Mouse (Mus musculus) heart, adult 2 months (tissue): Measurements from ENCODE around the gene Nsmce4a. TPM values are rescaled to one million over a fixed set of nuclear protein-coding genes. Genes with fewer than 3 reads are reported as not detected.

Experiments
- DNase-seq, 2 experiments: peaks; one replicate each; pipeline ENCODE4 v3.0.0; 2021
- H3K27ac ChIP-seq: fragments of 200-600 bp; 2 replicates; pipeline ENCODE4 v1.8.1; 2022
- H3K27me3 ChIP-seq: fragments of 200-500 bp; 2 replicates; pipeline ENCODE4 v1.6.1; 2012; ENCODE audit warnings: mild to moderate bottlenecking, low read length, inconsistent platforms, mixed read lengths; ENCODE audit not compliant: control insufficient read depth, insufficient read depth
- H3K36me3 ChIP-seq: fragments of 200-500 bp; 2 replicates; pipeline ENCODE4 v1.6.1; 2012; ENCODE audit warnings: low read length, inconsistent platforms; ENCODE audit not compliant: control insufficient read depth, insufficient read depth
- H3K4me1 ChIP-seq: fragments of 200-500 bp; 2 replicates; pipeline ENCODE4 v1.6.1; 2011; ENCODE audit warnings: low read length; ENCODE audit not compliant: control insufficient read depth, insufficient read depth
- H3K4me3 ChIP-seq: fragments of 200-600 bp; 2 replicates; pipeline ENCODE4 v1.8.1; 2022
- H3K79me2 ChIP-seq: fragments of 200-500 bp; replicated peaks from 2 replicates; pipeline ENCODE4 v1.6.1; 2012; ENCODE audit warnings: mild to moderate bottlenecking, inconsistent platforms, low read length, moderate library complexity, mixed read lengths; ENCODE audit not compliant: control insufficient read depth, insufficient read depth
- H3K9ac ChIP-seq: fragments of 200-500 bp; 2 replicates; pipeline ENCODE4 v1.6.1; 2012; ENCODE audit warnings: low read depth, mild to moderate bottlenecking, control low read depth, inconsistent platforms, low read length, mixed read lengths
- CTCF ChIP-seq: fragments of 200-600 bp; IDR thresholded peaks from 2 replicates; pipeline ENCODE4 v1.8.1; 2022; ENCODE audit warnings: antibody characterized with exemption, mild to moderate bottlenecking, moderate library complexity
- EP300 ChIP-seq: fragments of 200-500 bp; IDR thresholded peaks from 2 replicates; pipeline ENCODE4 v1.6.1; 2011; ENCODE audit warnings: low read depth, low read length, control low read depth; ENCODE audit not compliant: insufficient read depth
- POLR2A ChIP-seq: fragments of 200-500 bp; IDR thresholded peaks from 2 replicates; pipeline ENCODE4 v1.6.1; 2011; ENCODE audit warnings: mild to moderate bottlenecking, low read depth, low read length, control low read depth; ENCODE audit not compliant: insufficient read depth
- WGBS: fragments of 180-500 bp; shearing (Covaris S2); methylation state at CpG from one replicate; pipeline ENCODE4 v1.1.7; 2018; 5-methylcytosine and 5-hydroxymethylcytosine counted together
- intact Hi-C: fragments of 180-260 bp; cut with DNase I; formaldehyde crosslinking; loops from one replicate; pipeline ENCODE4 v1.15.1; 2025
- polyA plus RNA-seq: library from polyadenylated mRNA; depleted of rRNA; stranded (reverse); fragments of >200 nt; gene quantifications from 2 replicates; pipeline ENCODE4 v1.2.3, GENCODE M21; 2012
- total RNA-seq, 2 experiments: library from RNA; stranded (reverse); gene quantifications; 2 replicates each; pipeline ENCODE4 v1.2.3; 2021

Gene Nsmce4a
- total and polyA plus RNA-seq, 3 experiments: 20.0 to 46.0 (median 38.6) TPM

- Histone ChIP-seq H3K27me3 (no peaks in the 10 kb centered on the region), H3K9ac (no peak overlapping the region), H3K27ac (peak overlapping the region; percentile 77), H3K36me3 (no peaks in the 10 kb centered on the region), H3K4me1 (peaks cover 6% of the 10 kb centered on the region), H3K4me3 (no peak overlapping the region), H3K79me2 (0 out of 2 replicates have a peak, but pooled peaks cover 1% of the 10 kb centered on the region)
- intact Hi-C loops: loop anchor here (2.0 kb wide), 1 partner anchor 13 kb away; the partner anchor contains the start of gene Tacc2
- TF ChIP-seq POLR2A (no peak), EP300 (no peak), CTCF (no peak)
- 55% methylated on average over 13 of the region's 13 CpGs for WGBS
- peak in 1 of 2 experiments; percentile 38 for DNase-seq
Observed at GRCm38 (mm10) chr7:130590081-130590828, 17.3 kb upstream of the Nsmce4a start.

GRCm38 (mm10) chr7:130586521-130587072 lies 13.7 kb upstream of the Nsmce4a start:
- no peak for DNase-seq
- intact Hi-C loops: no loop called here
- WGBS: 76% methylated on average over 2 of the region's 2 CpGs
- Histone ChIP-seq H3K4me1 (peaks cover 6% of the 10 kb centered on the region), H3K79me2 (peaks cover 2% of the 10 kb centered on the region; the same call in 1 of the 2 replicates), H3K27me3 (no peaks in the 10 kb centered on the region), H3K4me3 (no peak overlapping the region), H3K36me3 (no peaks in the 10 kb centered on the region), H3K27ac (no peak overlapping the region), H3K9ac (no peak overlapping the region)
- TF ChIP-seq CTCF (no peak), POLR2A (no peak), EP300 (no peak)

- TF ChIP-seq POLR2A (no peak), EP300 (no peak), CTCF (no peak)
- no peak for DNase-seq
Observed at GRCm38 (mm10) chr7:130578607-130579006, 5.7 kb upstream of the Nsmce4a start.

GRCm38 (mm10) chr7:130578066-130578465 lies 5.1 kb upstream of the Nsmce4a start:
- H3K27ac ChIP-seq: no peak overlapping the region
- H3K79me2 ChIP-seq: no peaks in the 10 kb centered on the region; the same call in 1 of the 2 replicates
- TF ChIP-seq CTCF: no peak
- TF ChIP-seq POLR2A: no peak
- TF ChIP-seq EP300: no peak
- H3K36me3 ChIP-seq: no peaks in the 10 kb centered on the region
- intact Hi-C loops: no loop called here
- no peak for DNase-seq
- H3K9ac ChIP-seq: no peak overlapping the region
- WGBS: 93% methylated on average over 2 of the region's 2 CpGs
- no peaks in the 10 kb centered on the region for H3K27me3 ChIP-seq
- H3K4me1 ChIP-seq: peaks cover 6% of the 10 kb centered on the region
- no peak overlapping the region for H3K4me3 ChIP-seq

More at GRCm38 (mm10) chr7:130578607-130579006, 5.7 kb upstream of the Nsmce4a start:
- Histone ChIP-seq H3K4me1 (peaks cover 6% of the 10 kb centered on the region), H3K36me3 (no peaks in the 10 kb centered on the region), H3K79me2 (no peaks in the 10 kb centered on the region; the same call in 1 of the 2 replicates), H3K9ac (no peak overlapping the region), H3K27me3 (no peaks in the 10 kb centered on the region), H3K27ac (no peak overlapping the region), H3K4me3 (no peak overlapping the region)
- intact Hi-C loops: no loop called here
- 50% methylated on average over 5 of the region's 5 CpGs for WGBS

- peak within 1 kb of the TSS; percentile 6; the same call in 1 of the 2 replicates for H3K27ac ChIP-seq
- no peaks in the 10 kb centered on the region for H3K36me3 ChIP-seq
- intact Hi-C loops: loop anchor here (2.0 kb wide), 1 partner anchor 13 kb away; no protein-coding TSS in a partner anchor
- no peak within 1 kb of the TSS for H3K9ac ChIP-seq
- peaks cover 6% of the 10 kb centered on the region for H3K4me1 ChIP-seq
- DNase-seq: no peak
- TF ChIP-seq CTCF (no peak), EP300 (no peak), POLR2A (no peak)
- no peaks in the 10 kb centered on the region for H3K27me3 ChIP-seq
- no peak within 1 kb of the TSS for H3K4me3 ChIP-seq
- H3K79me2 ChIP-seq: no peaks in the 10 kb centered on the region; the same call in 1 of the 2 replicates
- WGBS: 44% methylated on average over 15 of the region's 15 CpGs
Observed at GRCm38 (mm10) chr7:130577388-130578003, 4.6 kb upstream of the Nsmce4a start, which contains the start of gene Tacc2. Gene Tacc2, plus strand, starts transcription at chr7:130577438.
